Mouse (Mus musculus) gastrocnemius, adult 2 months (tissue): ENCODE data around the gene Vwa5b2. TPM values are rescaled to one million over a fixed set of nuclear protein-coding genes. Genes with fewer than 3 reads are reported as not detected.
A peak's percentile ranks its signal among the peaks of the same experiment; 100 is the strongest.

ENCODE experiments used
- DNase-seq: peaks from one replicate; pipeline ENCODE4 v3.0.0; 2022
- H3K27ac ChIP-seq: fragments of 200-600 bp; 2 replicates; pipeline ENCODE4 v1.8.1; 2022; ENCODE audit warnings: mild to moderate bottlenecking
- H3K4me3 ChIP-seq: fragments of 200-600 bp; 2 replicates; pipeline ENCODE4 v1.8.1; 2022; ENCODE audit warnings: mild to moderate bottlenecking, moderate library complexity
- CTCF ChIP-seq: fragments of 200-600 bp; IDR thresholded peaks from 2 replicates; pipeline ENCODE4 v1.8.1; 2022; ENCODE audit warnings: antibody characterized with exemption, mild to moderate bottlenecking, moderate library complexity
- intact Hi-C: fragments of 180-260 bp; cut with DNase I; formaldehyde crosslinking; loops from one replicate; pipeline ENCODE4 v1.15.1; 2025
- microRNA-seq: library from miRNA; unstranded; fragments of <30 nt; microRNA quantifications from one replicate; pipeline ENCODE4 v1.2.0, GENCODE M21; 2021
- total RNA-seq, 2 experiments: library from RNA; stranded (reverse); gene quantifications; 2 replicates each; pipeline ENCODE4 v1.2.3; 2021

Vwa5b2 gene
- total RNA-seq, 2 experiments from 2014 or later = 0.08 to 0.20 TPM

DNA sequence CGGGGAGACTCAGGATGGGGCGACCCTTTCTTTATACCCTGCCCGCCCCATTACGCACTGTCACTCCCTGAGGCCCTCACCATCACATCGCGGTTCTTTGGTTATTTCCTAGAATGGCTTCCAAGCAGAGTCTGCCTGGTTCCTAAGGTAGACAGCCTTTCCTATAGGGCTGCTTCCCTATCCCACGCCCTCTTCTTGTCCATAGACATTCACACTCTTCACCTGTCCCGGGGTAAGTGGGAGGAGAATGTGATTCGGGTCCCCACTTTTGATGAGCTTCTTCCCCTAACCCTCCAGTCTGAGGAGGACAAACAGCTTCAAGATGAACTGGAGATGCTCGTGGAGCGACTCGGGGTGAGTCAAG, 62.7 kb downstream of the Vwa5b2 start:
- H3K27ac ChIP-seq = peak overlapping the region; percentile 90
- H3K4me3 ChIP-seq = peak overlapping the region; percentile 85
- no peak for TF ChIP-seq CTCF
- no peak for DNase-seq
- intact Hi-C loops = loop anchor here (2.0 to 5.0 kb wide), 3 partner anchors 21 to 135 kb away; partner anchors contain the start of genes Alg3, Dvl3, Eef1akmt4 and Gm49333

DNA sequence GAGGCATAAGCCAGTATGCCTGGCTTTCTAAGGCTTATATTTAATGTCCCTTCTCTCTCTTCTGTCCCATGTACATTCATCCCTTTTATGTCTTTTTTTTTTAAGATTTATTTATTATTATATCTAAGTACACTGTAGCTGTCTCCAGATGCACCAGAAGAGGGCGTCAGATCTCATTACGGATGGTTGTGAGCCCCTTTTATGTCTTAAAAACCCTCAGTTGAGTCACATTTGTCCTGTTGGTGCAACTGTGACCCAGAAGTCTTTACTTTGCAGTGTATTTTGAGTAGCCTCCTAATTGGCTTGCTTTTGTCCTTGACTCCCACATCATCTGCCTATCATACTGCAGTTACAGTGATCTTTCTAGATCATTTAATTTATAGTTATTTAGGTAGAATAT, 64.0 kb downstream of the Vwa5b2 start:
- TF ChIP-seq CTCF = peak; percentile 31; the same call in 1 of the 2 replicates
- H3K27ac ChIP-seq = no peak overlapping the region
- intact Hi-C loops = loop anchor here (2.0 to 5.0 kb wide), 2 partner anchors 19 to 136 kb away; partner anchors contain the start of gene Dvl3
- H3K4me3 ChIP-seq = peak overlapping the region; percentile 85; the same call in 1 of the 2 replicates
- no peak for DNase-seq

Small RNA genes lying within 50 kb of the gene (microRNA-seq; reads per million reads assigned to microRNA genes)
- not detected for gene Mir1224

Other genes with a start within 250 kb of the Vwa5b2 start
- 10 to 100 TPM; 54.4 to 66.0 TPM for gene Abcc5, start 163.1 kb upstream of the Vwa5b2 start, total RNA-seq
- gene Eif2b5, start 90.7 kb upstream of the Vwa5b2 start, total RNA-seq = 10 to 100 TPM; 55.7 to 62.8 TPM
- gene Dvl3, start 72.5 kb upstream of the Vwa5b2 start, total RNA-seq = 10 to 100 TPM; 30.7 to 31.3 TPM
- gene Ap2m1, start 54.0 kb upstream of the Vwa5b2 start, total RNA-seq = 100 to 1,000 TPM; 137 to 157 TPM
- 10 to 100 TPM; 59.8 to 70.7 TPM for gene Abcf3, start 40.9 kb upstream of the Vwa5b2 start, total RNA-seq
- 1 to 10 TPM; 3.4 to 6.3 TPM for gene Eef1akmt4, start 22.1 kb downstream of the Vwa5b2 start, total RNA-seq
- not detected for gene Gm49333, start 22.1 kb downstream of the Vwa5b2 start, total RNA-seq
- 10 to 100 TPM; 13.4 to 14.6 TPM for gene Alg3, start 22.3 kb downstream of the Vwa5b2 start, total RNA-seq
- 1 to 10 TPM; 1.1 to 1.3 TPM for gene Camk2n2, start 31.8 kb downstream of the Vwa5b2 start, total RNA-seq
- under 1 TPM in 1 of 2 experiments, not detected in 1; 0.42 TPM for gene Ece2, start 40.4 kb downstream of the Vwa5b2 start, total RNA-seq
- 100 to 1,000 TPM; 223 to 253 TPM for gene Psmd2, start 62.2 kb downstream of the Vwa5b2 start, total RNA-seq
- gene Eif4g1, start 78.8 kb downstream of the Vwa5b2 start, total RNA-seq = 100 to 1,000 TPM; 428 to 462 TPM
- 10 to 100 TPM; 46.0 to 62.9 TPM for gene Fam131a, start 103.8 kb downstream of the Vwa5b2 start, total RNA-seq
- gene Polr2h, start 128.2 kb downstream of the Vwa5b2 start, total RNA-seq = 1 to 10 TPM; 7.6 to 9.2 TPM
- gene Clcn2, start 128.3 kb downstream of the Vwa5b2 start, total RNA-seq = 1 to 10 TPM in 1 of 2 experiments, under 1 TPM in 1; 0.89 to 1.0 TPM
- 1 to 10 TPM; 2.9 to 3.6 TPM for gene Chrd, start 143.7 kb downstream of the Vwa5b2 start, total RNA-seq
- 1 to 10 TPM; 5.1 to 6.3 TPM for gene Thpo, start 145.0 kb downstream of the Vwa5b2 start, total RNA-seq